Mouse (Mus musculus) kidney, postnatal 0 days (tissue): Measurements from ENCODE around the gene Ctc1. TPM values are rescaled to one million over a fixed set of nuclear protein-coding genes. Genes with fewer than 3 reads are reported as not detected.
"Not testable (repeated sequence)": the region's sequence is repeated elsewhere in the genome, so short reads cannot be mapped to it uniquely, and the experiment has no call there.

Source experiments
- ATAC-seq: fragments of 200-750 bp; cut with Nextera tagmentation; replicated peaks from 2 replicates; pipeline ENCODE4 v1.8.0; 2017; ENCODE audit warnings: low read depth, moderate number of reproducible peaks, moderate TSS enrichment, moderate library complexity; ENCODE audit not compliant: low FRiP score
- DNase-seq: peaks from one replicate; pipeline ENCODE4 v3.0.0-alpha.2; 2016; ENCODE audit warnings: low spot score
- H3K27ac ChIP-seq: fragments of 300-500 bp; sonication (generic); 2 replicates; pipeline ENCODE4 v1.5.1; 2014; ENCODE audit warnings: mild to moderate bottlenecking
- H3K27me3 ChIP-seq: fragments of 300-500 bp; sonication (generic); 2 replicates; pipeline ENCODE4 v1.6.1; 2014; ENCODE audit warnings: low read length, mixed read lengths; ENCODE audit not compliant: insufficient read depth
- H3K36me3 ChIP-seq: fragments of 300-500 bp; sonication (generic); 2 replicates; pipeline ENCODE4 v1.6.1; 2014; ENCODE audit warnings: low read length, mixed read lengths; ENCODE audit not compliant: insufficient read depth
- H3K4me1 ChIP-seq: fragments of 300-500 bp; sonication (generic); replicated peaks from 2 replicates; pipeline ENCODE4 v1.6.1; 2014; ENCODE audit warnings: antibody characterized with exemption, low read length, mixed read lengths; ENCODE audit not compliant: insufficient read depth
- H3K4me2 ChIP-seq: fragments of 300-500 bp; sonication (generic); 2 replicates; pipeline ENCODE4 v1.6.1; 2014; ENCODE audit warnings: mild to moderate bottlenecking, low read length, moderate library complexity, mixed read lengths
- H3K4me3 ChIP-seq: fragments of 300-500 bp; sonication (generic); replicated peaks from 2 replicates; pipeline ENCODE4 v1.5.1; 2014; ENCODE audit warnings: low read depth, low read length
- H3K9ac ChIP-seq: fragments of 300-500 bp; sonication (generic); 2 replicates; pipeline ENCODE4 v1.6.1; 2014; ENCODE audit warnings: low read depth, low read length
- H3K9me3 ChIP-seq: fragments of 300-500 bp; sonication (generic); replicated peaks from 2 replicates; pipeline ENCODE4 v1.6.1; 2016; ENCODE audit warnings: low read length, inconsistent platforms, mixed read lengths
- CTCF ChIP-seq: IDR thresholded peaks from 2 replicates; pipeline ENCODE4 v1.5.1; 2016; ENCODE audit warnings: antibody characterized with exemption, low read depth, mild to moderate bottlenecking, moderate library complexity
- WGBS: fragments of 180-500 bp; shearing (Covaris S2); extraction: QIAGEN DNeasy Blood & Tissue Kit; methylation state at CpG from one replicate; pipeline ENCODE4 v1.1.7; 2014; 5-methylcytosine and 5-hydroxymethylcytosine counted together
- polyA plus RNA-seq: library from polyadenylated mRNA; unstranded; fragments of >200 nt; fragmentation: Nextera tagmentation; extraction: Ambion mirVana; gene quantifications from 2 replicates; pipeline ENCODE4 v1.2.1, GENCODE M21; 2015

Gene Ctc1
- polyA plus RNA-seq, 1 experiment from 2014 or later = 27.6 TPM

GRCm38 (mm10) chr11:68987365-68987882, 28.3 kb upstream of the Ctc1 start:
- Histone ChIP-seq H3K27me3 (no peaks in the 10 kb centered on the region), H3K36me3 (peaks cover 53% of the 10 kb centered on the region), H3K9me3 (no peaks in the 10 kb centered on the region), H3K27ac (no peak overlapping the region), H3K4me2 (no peak overlapping the region), H3K4me3 (no peak overlapping the region), H3K4me1 (no peaks in the 10 kb centered on the region), H3K9ac (no peak overlapping the region)
- no peak for TF ChIP-seq CTCF
- DNase-seq (no peak), ATAC-seq (no peak)
- 77% methylated on average over 11 of the region's 11 CpGs for WGBS

- H3K9ac ChIP-seq = no peak overlapping the region
- H3K27ac ChIP-seq = no peak overlapping the region
- no peaks in the 10 kb centered on the region for H3K4me1 ChIP-seq
- WGBS = 90% methylated on average over 17 of the region's 17 CpGs
- no peak overlapping the region for H3K4me3 ChIP-seq
- no peak for TF ChIP-seq CTCF
- H3K4me2 ChIP-seq = no peak overlapping the region
- no peak; the same call in 1 of the 2 replicates for ATAC-seq
- peaks cover 61% of the 10 kb centered on the region for H3K36me3 ChIP-seq
- no peak for DNase-seq
- no peaks in the 10 kb centered on the region for H3K9me3 ChIP-seq
- H3K27me3 ChIP-seq = no peaks in the 10 kb centered on the region
Measured at GRCm38 (mm10) chr11:68988341-68988740, 27.4 kb upstream of the Ctc1 start.

- no peaks in the 10 kb centered on the region for H3K4me1 ChIP-seq
- H3K4me2 ChIP-seq = no peak overlapping the region
- no peak overlapping the region for H3K4me3 ChIP-seq
- DNase-seq (no peak), ATAC-seq (no peak)
- H3K36me3 ChIP-seq = peaks cover 69% of the 10 kb centered on the region
- no peak overlapping the region for H3K9ac ChIP-seq
- H3K27ac ChIP-seq = no peak overlapping the region
- no peak for TF ChIP-seq CTCF
- H3K9me3 ChIP-seq = no peaks in the 10 kb centered on the region
- no peaks in the 10 kb centered on the region for H3K27me3 ChIP-seq
- 97% methylated on average over 7 of the region's 7 CpGs for WGBS
Measured at GRCm38 (mm10) chr11:68993122-68993521, 22.6 kb upstream of the Ctc1 start.

DNA sequence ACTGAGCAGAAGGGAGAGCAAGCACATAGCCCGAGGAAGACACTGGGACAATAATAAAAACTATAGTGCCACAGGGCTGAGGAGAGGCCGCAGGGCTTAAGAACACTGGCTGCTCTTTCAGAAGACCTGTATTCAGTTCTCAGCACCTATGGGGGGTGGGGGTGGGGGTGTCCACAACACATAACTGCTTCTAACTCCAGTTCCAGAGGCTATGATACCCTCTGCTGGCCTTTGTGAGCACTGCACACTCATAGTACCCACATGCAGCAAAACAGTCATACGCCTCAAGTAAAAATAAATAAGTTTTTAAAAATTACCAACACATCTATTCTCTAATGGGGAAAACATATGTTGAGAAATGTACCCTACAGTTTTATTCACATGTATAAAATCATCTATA, 21.3 kb upstream of the Ctc1 start:
- peak; percentile 32; the same call in 1 of the 2 replicates for TF ChIP-seq CTCF
- Histone ChIP-seq H3K9ac (no peak overlapping the region), H3K36me3 (peaks cover 69% of the 10 kb centered on the region), H3K9me3 (no peaks in the 10 kb centered on the region), H3K4me1 (no peaks in the 10 kb centered on the region), H3K4me2 (no peak overlapping the region), H3K27me3 (no peaks in the 10 kb centered on the region), H3K27ac (no peak overlapping the region), H3K4me3 (no peak overlapping the region)
- no peak for ATAC-seq
- DNase-seq = no peak
- WGBS = 93% methylated on average over 3 of the region's 3 CpGs

DNA sequence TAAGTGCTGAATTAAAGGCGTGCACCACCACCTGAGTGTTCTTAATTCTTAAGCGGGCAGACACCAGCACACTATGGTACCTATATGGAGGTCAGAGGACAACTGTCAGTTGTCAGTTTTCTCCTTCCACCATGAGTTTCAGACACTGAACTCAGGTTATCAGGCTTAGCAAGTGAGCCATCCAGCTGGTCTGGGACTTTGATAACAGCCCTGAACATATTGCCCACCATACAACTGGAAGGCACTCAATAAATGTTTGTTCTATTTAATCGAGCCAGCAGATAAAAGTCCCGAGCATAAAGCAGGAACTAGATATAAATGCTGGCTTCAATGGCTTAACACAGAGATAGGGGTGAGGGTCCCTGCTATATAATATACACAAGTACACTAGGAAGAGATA, 18.6 kb upstream of the Ctc1 start:
- H3K4me2 ChIP-seq = no peak overlapping the region
- no peaks in the 10 kb centered on the region for H3K27me3 ChIP-seq
- H3K4me1 ChIP-seq = no peaks in the 10 kb centered on the region
- ATAC-seq = no peak
- H3K9me3 ChIP-seq = no peaks in the 10 kb centered on the region
- no peak overlapping the region for H3K27ac ChIP-seq
- no peak for TF ChIP-seq CTCF
- peaks cover 70% of the 10 kb centered on the region for H3K36me3 ChIP-seq
- WGBS = 98% methylated on average over 4 of the region's 4 CpGs
- DNase-seq = no peak
- no peak overlapping the region for H3K9ac ChIP-seq
- H3K4me3 ChIP-seq = no peak overlapping the region

DNA sequence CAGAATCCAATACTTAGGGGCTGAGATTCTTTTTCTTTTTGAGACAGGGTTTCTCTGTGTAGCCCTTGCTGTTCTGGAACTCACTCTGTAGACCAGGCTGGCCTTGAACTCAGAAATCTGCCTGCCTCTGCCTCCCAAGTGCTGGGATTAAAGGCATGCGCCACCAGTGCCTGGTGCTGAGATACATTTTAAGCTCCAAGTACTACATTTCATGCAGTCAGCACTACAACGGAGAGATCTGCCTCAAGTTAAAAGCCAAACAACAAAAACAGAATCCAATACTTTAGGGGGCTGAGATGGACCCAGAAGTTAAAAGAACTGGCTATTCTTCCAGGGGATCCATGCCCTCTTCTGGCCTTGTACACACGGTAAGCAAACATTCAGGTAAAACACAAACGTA, 12.9 kb upstream of the Ctc1 start:
- H3K9me3 ChIP-seq, H3K9ac ChIP-seq, H3K27ac ChIP-seq, H3K4me1 ChIP-seq, H3K4me2 ChIP-seq, DNase-seq, H3K4me3 ChIP-seq, H3K27me3 ChIP-seq, ATAC-seq: not testable (repeated sequence)
- peaks cover 42% of the 10 kb centered on the region for H3K36me3 ChIP-seq
- WGBS = 91% methylated on average over 4 of the region's 4 CpGs

DNA sequence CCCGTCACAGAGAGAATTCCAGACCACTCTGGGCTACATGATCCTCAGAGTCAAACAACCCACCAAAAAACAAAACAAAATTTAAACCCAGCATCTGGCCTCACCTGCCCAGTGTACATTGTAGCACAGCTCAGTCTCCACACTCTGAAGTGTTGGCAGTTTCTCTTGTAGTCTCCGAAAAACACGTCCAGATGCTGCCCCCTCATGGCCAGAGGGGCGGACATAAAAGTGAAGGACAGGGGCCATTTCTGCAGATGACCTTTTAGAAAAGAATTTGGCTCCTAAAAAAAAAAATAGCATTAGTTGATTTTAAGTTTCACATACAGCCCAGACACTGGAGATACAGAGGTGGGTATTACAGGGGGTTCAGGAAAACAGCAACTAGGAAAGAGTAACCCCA, 12.1 kb upstream of the Ctc1 start:
- Histone ChIP-seq H3K4me1 (0 out of 2 replicates have a peak, but pooled peaks cover 5% of the 10 kb centered on the region), H3K4me3 (no peak overlapping the region), H3K9me3 (no peaks in the 10 kb centered on the region), H3K36me3 (peaks cover 36% of the 10 kb centered on the region), H3K27me3 (no peaks in the 10 kb centered on the region), H3K9ac (no peak overlapping the region), H3K4me2 (no peak overlapping the region), H3K27ac (no peak overlapping the region)
- peak; percentile 46; the same call in 1 of the 2 replicates for TF ChIP-seq CTCF
- WGBS = 54% methylated on average over 4 of the region's 4 CpGs
- DNase-seq (peak; percentile 42), ATAC-seq (no peak)
